Mouse (Mus musculus): ENCODE results near the gene Dhx16. TPM values are rescaled to one million over a fixed set of nuclear protein-coding genes. Genes with fewer than 3 reads are reported as not detected.
A peak's percentile ranks its signal among the peaks of the same experiment; 100 is the strongest.

Dhx16 gene
- total RNA-seq, 2 experiments from 2014 or later: 10.8 to 14.2 TPM

DNA sequence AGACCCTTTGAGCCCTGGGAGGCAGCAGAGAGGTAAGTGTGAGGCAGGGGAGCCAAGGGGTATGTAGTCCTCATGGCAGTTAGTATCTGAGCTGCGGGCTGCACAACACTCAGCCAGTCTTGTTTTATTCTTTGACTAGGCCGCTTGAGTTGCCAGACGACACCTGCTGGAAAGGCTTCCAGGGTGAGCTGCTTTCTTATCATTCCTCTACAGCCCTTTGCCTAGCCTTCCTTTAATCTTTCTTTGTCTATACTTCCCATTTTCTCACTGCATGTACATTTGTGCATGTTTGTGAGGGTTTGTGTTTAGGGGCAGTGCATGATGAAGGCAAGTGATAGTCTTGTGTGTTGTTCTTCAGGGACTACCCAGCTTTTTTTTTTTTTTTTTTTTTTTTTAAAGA lies 28.6 kb upstream of the Dhx16 start:
- no peak for DNase-seq

DNA sequence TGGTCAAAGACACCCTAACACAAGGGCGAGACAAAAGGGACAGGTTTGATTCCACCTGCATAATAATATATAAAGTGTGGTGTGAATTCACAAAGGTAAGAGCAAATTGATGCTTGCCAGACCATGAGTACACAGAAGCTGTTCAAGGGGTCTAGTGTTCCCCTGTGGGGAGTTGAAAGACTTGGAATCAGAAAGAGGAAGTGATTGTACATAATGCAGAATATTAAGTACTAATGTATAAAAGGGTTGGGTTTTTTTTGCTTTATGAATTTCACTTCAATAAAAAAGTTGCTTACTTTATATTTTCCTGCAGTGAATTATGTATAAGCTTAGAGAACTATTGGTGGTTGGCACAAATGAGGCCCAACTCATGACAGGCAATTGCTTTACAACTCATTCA lies 20.2 kb upstream of the Dhx16 start:
- DNase-seq: no peak
- intact Hi-C loops (cut with DNase I): no loop called here

More for the DNA sequence above, 28.6 kb upstream of the Dhx16 start:
- intact Hi-C loops (cut with DNase I): no loop called here

DNA sequence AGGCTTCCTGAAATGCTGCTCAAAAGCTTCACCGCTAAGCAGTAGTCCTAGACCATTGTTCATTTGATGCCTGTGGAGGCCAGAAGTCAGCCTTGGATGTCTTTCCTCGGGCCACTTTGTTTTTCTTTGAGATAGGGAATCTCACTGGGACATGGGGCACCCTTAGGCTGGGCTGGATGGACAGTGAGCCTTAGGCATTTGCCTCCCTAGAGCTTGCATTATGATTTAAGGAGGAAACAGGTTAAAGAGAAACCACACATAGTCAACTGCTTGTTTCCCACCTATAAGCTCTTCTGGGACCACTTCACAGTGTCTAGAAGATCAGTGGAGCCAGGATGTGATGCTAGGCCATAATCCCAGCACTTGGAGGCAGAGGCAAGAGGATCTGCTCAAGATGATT lies 19.8 kb upstream of the Dhx16 start:
- intact Hi-C loops (cut with DNase I): no loop called here
- no peak for DNase-seq

DNA sequence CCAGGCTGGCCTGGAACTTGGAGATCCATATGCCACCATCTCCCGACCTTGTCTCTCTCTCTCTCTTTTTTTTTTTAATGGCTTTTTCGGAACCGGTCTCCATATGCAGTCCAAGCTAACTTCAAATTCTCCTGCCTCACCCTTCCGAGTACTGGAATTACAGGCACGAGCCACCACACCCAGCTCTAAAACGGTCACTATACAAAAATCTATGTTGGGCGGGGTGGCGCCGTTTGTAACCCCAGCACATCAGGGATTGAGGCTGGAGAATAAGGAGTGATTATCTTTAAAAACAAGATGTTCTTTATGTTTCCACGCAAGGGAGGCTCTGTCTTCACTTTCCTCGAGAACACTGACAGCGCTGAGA lies 18.8 kb upstream of the Dhx16 start:
- intact Hi-C loops (cut with DNase I): no loop called here

DNA sequence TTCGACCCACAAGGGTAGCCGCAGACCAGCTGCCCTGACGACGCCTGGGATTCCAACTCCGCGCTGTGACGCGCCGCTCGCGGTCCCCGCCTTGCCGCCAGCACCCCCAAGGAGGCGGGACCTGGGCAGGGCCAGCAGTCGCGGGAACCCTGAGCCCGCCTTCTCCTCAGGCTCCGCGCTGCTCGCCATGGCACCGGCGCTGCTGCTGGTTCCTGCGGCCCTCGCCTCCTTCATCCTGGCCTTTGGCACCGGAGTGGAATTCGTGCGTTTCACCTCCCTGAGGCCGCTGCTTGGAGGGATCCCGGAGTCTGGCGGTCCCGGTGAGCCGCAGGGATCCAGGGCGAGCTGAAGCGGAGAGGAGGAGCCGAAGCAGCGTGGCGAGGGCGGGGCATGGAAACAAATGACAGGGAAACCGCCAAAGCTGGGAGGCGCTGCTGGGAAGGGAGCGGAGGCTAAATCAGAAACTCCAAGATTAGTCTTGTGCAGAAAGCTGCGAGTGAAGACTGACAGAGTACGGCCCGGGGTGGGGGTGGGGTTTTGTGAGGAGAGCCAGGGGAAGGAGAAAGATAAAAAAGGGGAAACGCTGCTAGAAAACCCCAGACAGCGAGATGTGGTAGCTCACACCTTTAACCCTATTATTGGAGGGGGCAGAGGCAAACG lies 18.3 kb upstream of the Dhx16 start, which contains the start of gene Nrm:
TSS of gene Nrm (plus strand) at position 121 of the 660 bp plus-strand sequence.
- peak; percentile 87 to 89 for DNase-seq
- intact Hi-C loops (cut with DNase I): no loop called here

More for the DNA sequence above, 18.8 kb upstream of the Dhx16 start:
- no peak for DNase-seq

DNA sequence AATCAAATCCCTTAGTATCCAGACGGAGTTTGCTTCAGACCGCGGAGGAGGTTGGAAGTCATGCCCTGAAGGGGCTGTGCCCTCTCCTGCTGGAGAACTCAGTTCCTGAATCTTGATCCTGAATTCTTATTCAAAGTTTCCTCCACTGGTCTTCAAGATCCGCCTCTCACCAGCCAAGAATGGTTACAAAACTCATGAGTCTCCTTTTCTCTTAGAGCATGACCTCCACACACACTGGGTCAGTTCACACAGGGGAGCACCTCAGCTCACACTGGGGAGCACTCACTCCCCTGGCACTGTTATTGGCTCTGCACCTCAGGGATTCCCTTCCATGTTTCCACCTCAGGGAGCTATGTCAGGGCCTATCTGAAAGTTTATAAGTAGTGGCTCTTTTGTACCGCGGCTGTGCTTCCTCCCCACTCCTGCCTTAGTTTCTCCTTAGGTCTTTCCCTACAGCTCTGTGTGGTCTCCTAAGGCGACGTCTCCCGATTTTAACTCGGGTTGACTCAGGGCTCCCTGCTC lies 14.7 kb upstream of the Dhx16 start:
- no peak for DNase-seq
- intact Hi-C loops (cut with DNase I): no loop called here

DNA sequence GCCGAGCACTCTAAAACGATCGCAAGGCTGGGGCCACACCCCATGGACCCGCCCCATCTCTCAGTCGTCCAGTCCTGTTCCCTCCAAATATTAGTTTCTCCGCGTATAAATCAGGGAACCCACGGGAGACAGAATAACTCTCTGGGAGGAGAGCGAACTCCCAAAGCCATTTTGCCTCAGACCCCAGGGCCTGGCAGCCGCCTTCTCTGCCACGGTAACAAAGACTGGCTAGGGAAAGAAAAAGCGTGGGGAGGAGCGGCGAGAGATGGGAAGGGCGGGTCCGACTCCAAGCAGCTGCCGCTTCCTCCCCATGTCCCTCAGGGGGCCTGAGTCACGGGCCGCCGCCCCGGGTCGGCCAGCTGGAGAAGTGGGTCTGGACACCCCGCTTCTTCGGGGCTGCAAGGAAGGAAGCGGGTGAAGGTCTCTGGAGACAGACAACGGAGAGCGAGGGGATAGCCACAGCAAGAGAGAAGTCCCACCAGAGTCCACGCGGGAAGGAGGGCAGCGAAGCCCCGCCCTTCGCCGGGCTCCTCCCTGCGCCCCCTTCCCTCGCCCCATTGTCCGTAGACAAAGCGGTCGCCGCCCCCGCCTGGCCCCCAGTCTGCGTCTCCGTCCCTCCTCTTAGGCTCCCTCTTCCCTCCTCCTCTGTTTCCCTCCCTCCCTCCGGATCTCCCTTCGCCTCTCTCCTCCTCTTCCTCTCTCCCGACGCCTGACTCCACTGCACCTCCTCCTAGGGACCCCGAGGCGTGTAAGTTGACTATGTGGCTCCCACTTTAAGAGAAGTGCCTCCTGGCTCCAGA lies 13.9 kb upstream of the Dhx16 start, which contains the start of gene Ppp1r18:
TSS of gene Ppp1r18 (plus strand) at position 113 of the 800 bp plus-strand sequence.
- peak; percentile 75 to 76 for DNase-seq
- intact Hi-C loops (cut with DNase I): no loop called here

DNA sequence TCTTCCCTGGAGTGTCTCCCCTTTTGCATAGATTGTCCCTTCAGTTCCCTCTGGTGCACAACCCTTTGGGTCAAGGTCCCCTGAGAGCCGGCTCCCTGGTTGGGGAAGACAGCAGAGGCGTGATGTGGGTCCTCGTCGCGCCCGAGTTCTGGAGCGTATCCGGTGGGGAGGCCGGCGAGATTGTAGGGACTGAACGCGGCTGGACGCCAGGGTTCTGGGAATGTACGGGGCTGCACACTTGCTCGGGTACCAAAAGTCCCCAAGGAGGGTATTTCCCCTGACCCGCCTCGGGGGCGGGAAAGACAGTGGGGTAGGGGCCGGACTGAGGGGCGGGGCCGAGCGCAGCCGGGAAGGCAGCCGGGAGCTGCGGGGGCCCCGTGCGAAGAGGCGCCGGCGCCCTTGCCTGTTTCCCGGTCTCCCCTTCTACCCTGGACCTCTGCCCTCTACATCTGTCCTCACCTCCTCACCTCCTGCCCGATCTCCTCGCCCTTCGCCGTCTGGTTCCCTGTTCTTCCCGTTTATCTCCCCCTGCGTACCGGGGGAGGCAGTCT lies 13.3 kb upstream of the Dhx16 start:
- peak; percentile 69 to 70 for DNase-seq
- intact Hi-C loops (cut with DNase I): no loop called here

DNA sequence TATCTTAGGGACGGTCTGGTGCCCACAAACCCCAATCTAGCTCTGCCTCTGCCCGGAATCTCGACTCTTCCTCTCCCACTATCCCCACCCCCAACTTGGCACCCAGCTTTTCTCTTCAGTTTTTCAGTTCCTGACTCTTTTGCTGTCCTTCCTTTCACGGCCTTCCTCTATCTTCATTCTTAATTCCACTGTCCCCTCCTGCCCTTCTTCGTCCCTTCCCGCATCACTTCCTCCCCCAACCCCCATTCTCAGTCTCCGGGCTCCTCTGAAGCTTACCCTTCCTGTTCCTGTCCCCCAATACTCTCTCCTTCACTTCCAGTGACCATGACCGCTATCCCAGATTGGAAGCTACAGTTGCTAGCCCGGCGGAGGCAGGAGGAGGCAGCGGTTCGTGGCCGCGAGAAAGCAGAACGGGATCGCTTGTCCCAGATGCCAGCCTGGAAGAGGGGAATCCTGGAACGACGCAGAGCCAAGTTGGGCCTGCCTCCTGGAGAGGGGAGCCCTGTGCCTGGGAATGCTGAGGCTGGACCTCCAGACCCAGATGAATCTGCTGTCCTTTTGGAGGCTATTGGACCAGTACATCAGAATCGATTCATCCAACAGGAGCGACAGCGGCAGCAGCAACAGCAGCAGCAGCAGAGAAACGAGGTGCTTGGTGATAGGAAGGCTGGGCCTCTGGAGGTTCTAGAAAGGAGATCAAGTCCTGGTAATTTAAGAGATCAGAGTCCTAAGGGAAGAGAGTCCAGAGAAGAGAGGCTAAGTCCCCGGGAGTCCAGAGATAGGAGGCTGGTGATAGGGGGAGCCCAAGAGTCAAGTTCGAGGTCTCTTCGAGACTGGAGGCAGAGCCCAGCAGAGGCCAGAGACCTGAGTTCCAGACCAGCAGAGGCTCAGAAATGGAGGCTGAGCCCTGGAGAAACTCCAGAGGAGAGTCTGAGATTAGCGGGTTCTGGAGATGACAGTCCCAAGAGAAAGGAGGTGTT lies 12.4 kb upstream of the Dhx16 start:
- peak in 1 of 2 experiments; percentile 45 for DNase-seq
- intact Hi-C loops (cut with DNase I): no loop called here

DNA sequence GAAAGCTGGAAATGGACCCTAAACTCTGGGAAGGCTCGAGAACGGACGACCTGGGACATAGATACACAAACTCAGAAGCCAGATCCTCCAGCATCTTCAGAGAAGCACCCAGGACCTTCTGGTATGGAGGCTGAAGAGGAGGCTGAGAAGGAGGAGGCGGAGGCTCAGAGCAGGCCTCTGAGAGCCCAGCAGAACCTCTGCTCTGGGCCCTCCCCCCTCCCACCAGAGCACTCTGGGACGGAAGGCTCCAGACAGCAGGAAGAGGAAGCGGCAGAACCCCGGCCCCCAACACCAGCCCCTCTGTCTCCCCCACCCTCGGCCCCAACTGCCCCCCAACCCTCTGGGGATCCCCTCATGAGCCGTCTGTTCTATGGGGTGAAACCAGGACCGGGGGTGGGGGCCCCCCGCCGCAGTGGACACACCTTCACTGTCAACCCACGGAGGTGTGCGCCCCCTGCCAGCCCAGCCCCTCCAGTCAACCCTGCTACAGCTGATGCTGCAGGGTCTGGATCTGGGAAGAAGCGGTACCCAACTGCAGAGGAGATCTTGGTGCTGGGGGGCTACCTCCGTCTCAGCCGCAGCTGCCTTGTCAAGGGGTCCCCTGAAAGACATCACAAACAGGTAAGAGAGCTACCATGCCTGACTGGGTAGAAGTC lies 11.3 kb upstream of the Dhx16 start:
- no peak for DNase-seq
- intact Hi-C loops (cut with DNase I): no loop called here

DNA sequence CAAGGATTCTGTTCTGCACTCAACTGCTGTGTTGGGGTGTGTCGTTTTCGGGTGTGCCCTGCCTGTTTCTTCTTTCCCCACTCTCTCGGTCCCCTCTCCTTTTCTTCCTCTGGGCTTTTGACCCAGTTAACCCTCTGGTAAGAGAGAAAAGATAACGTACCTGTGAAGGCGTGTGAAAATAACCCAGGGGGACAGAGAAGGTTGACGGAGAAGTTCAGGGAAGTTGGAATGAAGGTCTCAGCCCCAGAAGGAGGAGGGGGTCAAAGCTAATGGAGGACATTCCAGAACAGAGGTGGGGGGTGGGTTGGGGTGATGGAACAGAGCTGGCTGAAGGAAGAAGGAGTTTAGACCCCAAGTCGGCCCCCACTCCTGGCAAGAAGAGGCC lies 10.7 kb upstream of the Dhx16 start:
- DNase-seq: no peak
- intact Hi-C loops (cut with DNase I): no loop called here

DNA sequence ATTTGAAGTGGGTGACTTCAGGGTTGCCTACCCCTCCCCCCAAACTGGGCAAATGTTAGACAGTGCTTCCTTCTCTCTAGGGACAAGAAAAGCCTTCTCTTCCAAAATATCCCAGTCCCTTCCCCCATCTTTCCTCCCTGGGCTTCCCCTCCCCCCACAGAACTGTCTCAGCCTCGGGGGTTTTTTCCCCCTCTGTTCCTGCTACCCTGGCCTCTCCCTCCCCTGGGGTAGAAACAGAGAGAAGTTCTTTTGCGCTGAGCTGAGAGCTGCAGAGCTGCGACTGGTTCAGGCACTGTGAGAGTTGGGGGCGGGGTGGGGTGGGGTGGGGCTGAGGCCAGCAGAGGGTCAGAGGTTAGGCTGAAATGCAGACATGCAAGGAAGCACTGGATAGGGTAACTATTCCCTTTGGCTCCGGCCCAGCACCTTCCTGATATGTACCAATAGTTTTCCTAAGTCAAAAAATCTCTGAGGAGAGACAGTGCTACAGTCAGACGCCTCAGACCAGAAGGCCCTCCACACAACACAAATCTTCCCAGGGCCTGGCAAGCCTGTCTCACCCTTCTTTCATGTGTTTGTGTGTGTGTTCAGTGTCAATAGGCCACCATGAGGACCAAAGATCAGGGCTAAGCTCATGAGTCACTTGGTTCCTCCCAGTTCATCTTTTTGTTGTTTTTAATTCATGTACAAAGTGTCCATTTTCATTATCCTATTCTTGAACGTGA lies 10.1 kb upstream of the Dhx16 start:
- intact Hi-C loops (cut with DNase I): no loop called here
- peak in 1 of 2 experiments; percentile 21 for DNase-seq

DNA sequence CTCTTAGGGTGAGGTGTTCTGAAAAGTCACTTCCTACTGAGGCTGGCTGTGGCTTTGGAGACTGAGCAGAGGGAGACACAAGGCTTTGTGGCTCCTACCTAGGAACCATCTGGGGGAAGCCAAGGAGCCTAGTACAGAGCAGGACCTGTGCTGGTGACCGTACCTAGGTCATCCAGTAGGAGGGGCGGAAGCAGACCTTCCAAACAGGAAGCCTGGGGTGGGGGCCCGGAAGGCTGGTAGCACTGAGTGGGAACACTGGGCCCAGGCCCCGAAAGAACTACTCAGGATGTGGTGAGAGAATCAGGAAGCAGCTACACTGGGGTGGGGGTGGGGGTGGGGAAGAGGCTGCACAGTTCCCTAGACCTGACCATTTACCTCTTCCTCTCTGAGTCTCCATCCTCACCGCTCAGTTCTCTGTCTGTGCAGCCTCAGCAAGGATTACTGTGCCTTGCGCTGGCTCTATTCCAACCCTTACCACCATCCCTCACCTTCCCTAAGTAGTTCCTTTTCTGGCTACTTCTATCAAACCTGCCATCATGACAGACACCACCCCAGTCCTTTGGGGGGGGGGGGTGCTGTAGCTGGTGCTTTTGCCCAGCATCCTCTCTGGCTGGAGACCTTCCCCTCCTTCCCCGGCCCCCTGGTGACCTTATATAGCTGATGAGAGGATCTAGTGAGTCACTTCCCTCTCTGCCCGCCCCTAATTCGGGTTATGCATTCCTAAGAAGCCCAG lies 9.3 kb upstream of the Dhx16 start:
- DNase-seq: peak; percentile 44 to 55

DNA sequence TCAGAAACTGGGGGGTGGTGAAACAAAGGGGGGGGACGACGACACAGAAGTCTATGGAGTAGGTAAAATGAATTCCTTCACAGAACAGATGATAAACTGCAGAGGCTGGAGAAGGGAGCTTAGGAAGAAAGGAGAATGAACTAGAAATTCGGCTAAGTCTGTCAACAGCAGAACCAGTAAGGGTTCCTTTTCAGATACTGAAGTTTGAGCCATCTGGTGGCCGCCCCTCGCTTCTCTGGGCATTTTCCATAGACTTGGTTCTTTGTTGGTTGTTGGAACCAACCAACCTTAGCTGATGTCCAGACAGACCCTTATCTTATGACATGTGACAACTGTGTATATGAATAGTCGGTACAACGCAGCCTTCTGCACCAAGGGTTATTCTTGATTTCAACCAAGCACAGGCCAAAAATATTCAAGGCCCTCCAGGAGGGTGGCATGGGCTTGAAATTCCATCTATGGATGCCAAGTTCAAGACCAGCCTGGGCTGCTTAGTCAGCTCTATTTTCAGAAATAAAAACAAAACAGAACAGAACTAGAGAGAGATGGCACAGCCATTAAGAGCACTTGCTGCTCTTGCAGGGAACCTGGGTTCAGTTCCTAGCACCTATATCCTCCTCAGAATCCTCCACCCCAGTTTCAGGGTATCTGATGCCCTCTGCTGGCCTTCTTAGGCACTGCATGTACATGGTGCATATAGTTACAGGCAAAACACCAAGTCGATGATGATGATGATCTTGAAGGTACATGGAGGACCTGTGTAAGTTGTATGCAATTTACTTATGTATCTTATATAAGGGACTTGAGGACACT lies 8.5 kb upstream of the Dhx16 start:
- intact Hi-C loops (cut with DNase I): no loop called here
- no peak for DNase-seq

More for the DNA sequence above, 9.3 kb upstream of the Dhx16 start:
- intact Hi-C loops (cut with DNase I): no loop called here

DNA sequence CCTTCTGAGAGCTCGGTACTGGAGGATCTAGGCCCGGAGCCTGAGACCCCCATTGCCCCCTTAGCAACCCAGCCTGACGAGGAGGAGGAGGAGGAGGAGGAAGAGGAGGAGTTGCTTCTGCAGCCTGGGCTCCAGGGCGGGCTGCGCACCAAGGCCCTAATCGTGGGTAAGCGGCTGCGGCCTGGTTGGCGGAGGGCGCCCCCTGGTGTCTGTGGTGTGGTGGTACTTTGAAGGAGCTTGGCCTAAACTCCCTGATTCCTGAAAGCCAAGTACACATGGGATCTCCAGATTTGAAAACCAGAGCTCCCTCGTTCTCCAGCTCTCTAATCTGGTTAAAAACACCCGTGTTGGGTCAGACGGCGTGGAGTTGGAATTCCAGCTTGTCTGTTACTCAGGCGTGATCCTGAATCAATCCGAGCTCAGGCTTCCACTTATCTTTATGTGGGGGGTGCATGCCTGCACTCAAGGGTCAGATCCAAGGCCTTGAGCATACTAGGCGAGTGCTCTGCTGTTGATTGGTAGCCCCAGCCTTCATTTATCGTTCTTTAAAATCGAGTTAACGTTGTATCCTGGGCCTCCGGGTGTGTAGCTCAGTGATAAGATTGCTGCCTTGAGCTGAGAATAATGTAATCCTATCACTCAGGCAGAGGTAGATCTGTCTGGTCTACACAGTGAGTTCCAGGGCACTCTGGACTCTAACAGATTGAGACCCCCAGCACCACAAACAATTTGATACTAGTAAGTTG lies 5.7 kb upstream of the Dhx16 start:
- intact Hi-C loops (cut with DNase I): loop anchor here (2.0 kb wide), 3 partner anchors 37 to 137 kb away; no protein-coding TSS in a partner anchor
- DNase-seq: peak; percentile 83 to 90

DNA sequence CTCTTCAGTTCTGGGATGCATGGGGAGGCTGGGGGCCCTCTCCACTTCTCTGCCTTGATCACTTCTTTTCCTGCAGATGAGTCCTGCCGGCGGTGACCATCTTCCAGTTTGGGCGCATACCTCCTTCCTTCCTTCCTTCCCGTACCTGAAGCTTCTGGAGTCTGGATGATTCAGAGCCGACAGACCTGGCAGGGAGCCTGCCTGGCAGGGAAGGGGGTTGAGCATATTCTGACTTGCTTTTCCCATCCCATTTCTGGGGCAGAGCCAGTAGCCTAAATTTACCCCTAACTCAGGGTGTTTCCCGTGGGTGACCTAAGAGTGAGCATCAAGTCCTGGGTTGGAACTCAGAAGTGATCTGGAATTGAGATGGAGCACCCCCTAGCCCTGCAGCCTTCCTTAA lies 4.9 kb upstream of the Dhx16 start:
- DNase-seq: no peak
- intact Hi-C loops (cut with DNase I): loop anchor here (2.0 kb wide), 1 partner anchor 138 kb away; no protein-coding TSS in a partner anchor

DNA sequence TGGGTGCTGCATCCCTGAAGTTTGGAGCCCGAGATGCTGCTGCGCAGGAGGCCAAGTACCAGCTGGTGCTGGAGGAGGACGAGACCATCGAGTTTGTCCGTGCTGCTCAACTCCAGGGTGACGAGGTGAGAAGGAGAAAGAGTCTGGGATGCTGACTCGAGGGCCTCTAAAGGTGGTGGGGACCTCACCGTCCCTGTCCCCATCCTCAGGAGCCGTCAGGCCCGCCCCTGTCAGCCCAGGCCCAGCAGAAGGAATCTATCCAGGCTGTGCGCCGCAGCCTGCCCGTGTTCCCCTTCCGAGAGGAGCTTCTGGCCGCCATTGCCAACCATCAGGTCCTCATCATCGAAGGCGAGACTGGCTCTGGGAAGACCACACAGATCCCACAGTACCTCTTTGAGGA lies 3.3 kb downstream of the Dhx16 start:
- intact Hi-C loops (cut with DNase I): no loop called here

More for the DNA sequence above, 3.3 kb downstream of the Dhx16 start:
- no peak for DNase-seq

Measured in gastrocnemius, postnatal 36 days (tissue).